Comparison of ENCODE assay signal across 14 mouse cellular contexts in genomic region chr14:44827736-44828135, GRCm38 (mm10). TPM values are rescaled to one million over a fixed set of nuclear protein-coding genes. Genes with fewer than 3 reads are reported as not detected.
"Had no signal": no experiment of that assay in that cellular context is flagged by ENCODE, and none has a peak within 500 bp of the region (broad histone marks: within the 10 kb centered on the region; RNA-seq: fewer than 3 reads in every experiment).

No protein-coding gene starts in this region.

- ATAC-seq: liver, postnatal 0 days; lung, postnatal 0 days; midbrain, embryonic 13.5 days; midbrain, embryonic 15.5 days had no signal

- DNase-seq: liver, postnatal 0 days; lung, adult 2 months; lung, postnatal 14 days; lung, postnatal 4 days; right cerebral cortex, postnatal 14 days; thymus, adult 18-20 months; thymus, postnatal 14 days; thymus, postnatal 36 days had no signal

RNA-seq across cellular contexts. Expression of gene Ptgdr, which starts 31.4 kb away (rescaled TPM):
- total RNA-seq: monocyte, adult 5-6 weeks; neutrophil, adult 5-6 weeks had no signal
- polyA plus RNA-seq: liver, postnatal 0 days; lung, adult 2 months; midbrain, embryonic 11.5 days; midbrain, embryonic 13.5 days had no signal
